Mouse (Mus musculus) lung, postnatal 0 days (tissue): ENCODE measurements around the gene Efcab2.

Source experiments
- CTCF ChIP-seq: IDR thresholded peaks from 2 replicates; pipeline ENCODE4 v1.5.1; 2016; ENCODE audit warnings: antibody characterized with exemption, mild to moderate bottlenecking
- EP300 ChIP-seq: IDR thresholded peaks from 2 replicates; pipeline ENCODE4 v1.6.1; 2016; ENCODE audit warnings: antibody characterized with exemption, mild to moderate bottlenecking, control low read depth

DNA sequence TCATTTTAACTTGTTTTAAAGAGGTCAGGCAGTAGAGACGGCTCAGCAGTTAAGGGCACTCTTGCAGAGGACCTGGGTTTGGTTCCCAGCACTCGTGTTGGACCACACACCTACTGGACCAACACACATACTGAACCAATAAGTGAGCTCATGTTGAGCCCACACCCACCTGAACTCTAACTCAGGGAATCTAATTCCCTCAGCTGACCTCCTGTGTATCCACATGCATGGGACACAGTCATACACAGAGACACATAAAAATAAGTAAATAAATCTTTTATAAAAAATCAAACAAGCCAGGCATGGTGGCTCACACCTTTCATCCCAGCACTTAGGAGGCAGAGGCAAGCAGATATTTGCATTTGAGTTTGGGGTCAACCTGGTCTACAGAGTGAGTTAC is 44.0 kb downstream of the Efcab2 start:
- TF ChIP-seq EP300 = no peak
- no peak for TF ChIP-seq CTCF
